Mouse (Mus musculus): ENCODE results near the gene Abhd13. TPM values are rescaled to one million over a fixed set of nuclear protein-coding genes. Genes with fewer than 3 reads are reported as not detected.

The Abhd13 gene
- polyA plus RNA-seq, 1 experiment from 2014 or later: 20.6 TPM

DNA sequence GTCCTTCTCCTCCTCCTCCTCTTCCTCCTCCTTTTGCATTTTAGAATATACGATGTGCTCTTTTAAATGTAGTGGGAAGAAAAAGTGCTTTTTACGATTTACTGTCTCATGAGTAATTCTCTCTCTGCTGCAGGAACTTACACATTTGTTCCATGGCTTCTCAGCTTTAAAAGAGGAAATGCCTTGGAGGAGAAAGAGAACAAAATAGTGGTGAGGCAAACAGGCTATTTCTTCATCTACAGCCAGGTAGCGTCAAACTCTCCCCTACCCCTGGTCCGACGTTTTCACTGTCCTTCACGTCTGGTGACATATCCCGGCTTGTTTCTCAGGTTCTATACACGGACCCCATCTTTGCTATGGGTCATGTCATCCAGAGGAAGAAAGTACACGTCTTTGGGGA is 53.7 kb downstream of the Abhd13 start:
- 84% methylated on average over 9 of the region's 9 CpGs for WGBS
- Histone ChIP-seq H3K4me2 (replicated peaks) (no peak overlapping the region), H3K4me3 (no peak overlapping the region), H3K9me3 (no peaks in the 10 kb centered on the region), H3K36me3 (no peaks in the 10 kb centered on the region), H3K27ac (no peak overlapping the region), H3K4me1 (no peaks in the 10 kb centered on the region), H3K27me3 (replicated peaks) (no peaks in the 10 kb centered on the region), H3K9ac (no peak overlapping the region)
- ATAC-seq (ENCODE audit: low FRiP score, low read depth): no peak

DNA sequence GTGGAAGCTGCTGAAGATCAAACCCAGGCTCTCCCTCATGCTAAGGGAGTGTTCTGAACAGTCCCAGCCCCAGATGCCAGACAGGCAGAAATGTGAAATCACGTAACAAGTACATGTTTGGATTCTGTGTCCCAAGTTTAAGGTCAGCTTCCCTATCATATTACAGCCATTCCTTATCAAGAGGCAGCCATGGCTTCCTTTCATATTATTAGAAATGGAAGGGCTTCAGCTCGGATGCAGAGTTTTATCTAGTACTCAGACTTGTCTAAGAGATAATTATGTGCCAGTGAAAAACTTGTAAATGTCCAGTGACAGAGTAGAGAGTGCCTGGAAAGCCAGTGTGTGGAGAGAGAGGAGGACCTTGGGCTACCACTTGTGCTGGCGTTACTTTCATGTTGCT is 63.4 kb downstream of the Abhd13 start:
- H3K4me1 ChIP-seq: no peaks in the 10 kb centered on the region
- WGBS: 77% methylated on average over 3 of the region's 3 CpGs
- no peak overlapping the region for H3K9ac ChIP-seq
- no peak for ATAC-seq (ENCODE audit: low FRiP score, low read depth)
- H3K9me3 ChIP-seq: no peaks in the 10 kb centered on the region
- H3K36me3 ChIP-seq: no peaks in the 10 kb centered on the region
- H3K4me3 ChIP-seq: no peak overlapping the region
- H3K27me3 ChIP-seq (replicated peaks): no peaks in the 10 kb centered on the region
- H3K4me2 ChIP-seq (replicated peaks): no peak overlapping the region
- no peak overlapping the region for H3K27ac ChIP-seq

Other genes starting within 250 kb of the Abhd13 start
- gene Fam155a, start 206.5 kb upstream of the Abhd13 start, polyA plus RNA-seq (2016; fragmentation: Nextera tagmentation; extraction: Ambion mirVana): 11.6 and 13.0 TPM in 2 replicates
- not detected in 2 replicates for gene Gm10217, start 113.5 kb upstream of the Abhd13 start, polyA plus RNA-seq (2016; fragmentation: Nextera tagmentation; extraction: Ambion mirVana)
- gene Lig4, start within 50 bp of the Abhd13 start, polyA plus RNA-seq (2016; fragmentation: Nextera tagmentation; extraction: Ambion mirVana): 9.2 and 10.1 TPM in 2 replicates
- 1.4 and 1.8 TPM in 2 replicates for gene Tnfsf13b, start 28.8 kb downstream of the Abhd13 start, polyA plus RNA-seq (2016; fragmentation: Nextera tagmentation; extraction: Ambion mirVana)
- gene Myo16, start 176.2 kb downstream of the Abhd13 start, polyA plus RNA-seq (2016; fragmentation: Nextera tagmentation; extraction: Ambion mirVana): 2.8 and 3.4 TPM in 2 replicates

Data from neural tube, embryonic 12.5 days (tissue).